Mouse (Mus musculus): ENCODE data around the gene Bves.

Bves gene

DNA sequence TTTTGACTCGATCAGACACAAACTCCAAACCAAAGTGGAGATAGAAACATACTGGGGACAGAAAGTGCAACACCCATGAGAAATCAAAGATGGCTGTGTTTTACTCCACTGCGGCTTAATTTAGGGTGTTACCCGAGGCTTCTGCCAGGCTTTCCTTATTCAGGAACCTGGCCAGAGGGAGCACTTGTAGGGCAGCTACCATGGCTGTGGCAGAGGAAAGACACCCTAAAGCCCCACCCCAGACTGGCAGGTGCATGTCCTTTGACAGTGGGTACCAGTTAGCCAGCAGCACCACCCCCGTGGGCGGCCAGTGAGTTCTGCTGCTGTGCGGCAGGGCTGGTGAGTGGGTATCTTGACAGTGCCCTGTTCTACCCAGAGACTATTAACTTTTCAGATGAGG is 20.5 kb downstream of the Bves start:
- DNase-seq = no peak

DNA sequence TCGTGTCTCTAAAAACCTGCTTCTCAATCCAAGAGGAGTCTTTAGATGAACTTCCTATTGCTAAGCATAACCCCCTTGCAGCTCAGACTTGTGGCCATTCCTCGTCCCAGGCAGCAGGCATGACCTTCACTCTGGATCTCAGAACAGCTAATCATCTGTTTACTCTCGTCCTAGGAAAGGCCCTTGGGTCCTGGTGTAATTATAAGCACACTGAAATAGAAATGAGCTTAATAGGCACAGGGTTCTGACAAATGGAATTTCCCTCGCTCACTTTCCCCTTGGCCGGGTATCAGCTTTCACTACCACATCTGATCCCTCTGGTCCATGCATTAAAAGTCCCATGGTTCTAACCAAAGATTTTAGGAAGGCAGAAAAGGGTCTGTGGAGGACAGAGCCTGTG is 27.8 kb downstream of the Bves start:
- no peak for DNase-seq

DNA sequence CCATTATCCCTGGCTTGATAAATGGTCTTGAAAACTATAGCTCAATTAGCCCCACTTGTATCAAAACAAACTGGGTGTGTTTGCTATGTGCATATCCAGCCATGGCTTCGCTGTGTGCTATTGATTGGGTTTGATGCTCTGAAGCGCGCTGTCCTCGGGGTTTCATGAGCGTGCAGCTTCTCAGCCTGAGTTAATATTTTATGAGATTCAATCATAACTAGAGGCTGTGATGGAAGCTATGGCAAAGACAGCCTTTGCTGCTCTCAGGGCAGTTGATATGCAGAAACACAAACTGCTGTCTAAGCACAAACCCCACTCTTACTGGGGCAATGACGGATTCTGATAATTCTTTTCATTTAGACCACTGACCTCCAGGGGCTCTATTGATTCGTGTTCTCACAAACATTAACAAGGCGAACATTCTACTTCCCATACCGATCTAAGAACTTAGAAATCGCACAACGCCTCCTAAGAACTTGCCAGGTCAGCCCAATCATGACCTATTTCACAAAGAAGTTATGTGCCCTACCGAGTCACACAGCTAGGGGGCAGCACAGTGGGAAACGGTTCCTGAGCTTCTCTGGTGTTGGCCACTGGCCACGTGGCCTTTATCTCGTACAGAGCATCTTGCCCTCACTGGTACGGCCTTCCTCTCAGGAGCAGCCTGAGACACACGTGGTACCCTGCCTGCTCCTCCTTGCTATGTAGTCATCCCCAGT is 31.6 kb downstream of the Bves start:
- no peak for DNase-seq

DNA sequence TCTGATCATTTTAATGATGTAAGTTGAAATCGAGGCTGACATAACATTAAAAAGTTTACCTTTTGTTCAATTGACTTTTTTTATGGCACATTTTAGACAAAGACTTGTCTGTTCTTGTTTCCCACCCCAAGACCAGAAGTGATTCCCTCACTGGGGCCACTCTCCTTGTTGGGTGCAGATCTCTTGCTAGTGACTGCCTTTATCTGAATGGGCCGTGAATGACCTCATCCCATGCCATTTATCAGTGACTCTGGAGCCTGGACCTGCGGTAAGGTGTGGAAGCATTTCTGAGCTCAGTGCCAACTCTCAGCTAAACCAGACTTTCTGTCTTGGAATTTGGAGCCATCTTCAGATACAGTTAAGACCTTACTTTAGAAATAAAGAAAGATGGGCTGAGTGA is 34.1 kb downstream of the Bves start:
- no peak for DNase-seq

DNA sequence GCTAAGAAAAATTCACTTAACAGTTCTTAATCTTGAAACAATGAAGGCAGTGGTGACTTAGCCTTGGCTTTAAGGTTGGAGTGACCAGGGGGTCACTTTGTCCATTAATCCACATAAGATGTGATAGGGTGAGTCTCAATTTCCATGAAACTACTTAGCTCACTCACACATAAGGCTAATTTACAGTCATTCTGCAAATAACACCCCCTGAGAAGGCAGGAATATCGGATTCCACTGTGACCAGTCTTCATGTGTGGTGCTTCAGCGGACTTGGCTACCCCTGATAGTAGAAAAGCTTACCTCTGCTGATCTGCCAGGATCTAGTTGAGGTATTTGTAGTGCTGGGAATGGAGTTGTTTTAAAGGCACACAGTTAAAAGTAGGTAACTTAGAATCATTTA is 35.0 kb downstream of the Bves start:
- no peak for DNase-seq

DNA sequence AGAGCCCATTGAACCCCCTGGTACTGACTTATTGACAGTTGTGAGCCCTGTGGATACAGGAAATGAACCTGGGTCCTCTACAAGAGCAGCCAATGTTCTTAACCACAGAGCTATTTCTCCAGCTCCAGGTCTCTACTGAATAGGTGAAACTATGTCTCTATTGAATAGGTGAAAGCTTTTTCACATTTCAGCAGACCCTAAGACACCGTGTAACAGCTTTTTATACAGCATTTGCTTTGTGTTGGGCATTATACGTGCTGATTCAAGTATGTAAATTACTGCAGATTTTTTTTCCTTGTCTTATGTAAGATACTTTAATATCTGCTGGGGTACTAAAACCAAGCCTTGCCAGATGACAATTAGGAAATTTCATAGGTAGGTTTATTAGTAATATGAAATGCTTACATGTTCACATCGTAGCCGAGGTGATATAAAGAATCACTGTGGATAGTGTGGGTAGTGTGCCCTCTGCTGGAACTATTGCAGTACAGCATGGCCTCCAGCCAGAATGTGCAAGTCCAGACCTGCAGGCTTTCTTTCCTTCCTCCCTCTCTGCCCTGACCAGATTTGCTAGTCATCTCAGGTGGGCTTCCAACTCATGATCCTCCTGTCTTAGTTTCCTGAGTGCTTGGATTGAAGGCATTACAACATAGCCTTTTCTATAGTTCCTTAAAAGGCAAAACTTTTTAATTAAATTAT is 37.6 kb downstream of the Bves start:
- DNase-seq = peak; percentile 40

DNA sequence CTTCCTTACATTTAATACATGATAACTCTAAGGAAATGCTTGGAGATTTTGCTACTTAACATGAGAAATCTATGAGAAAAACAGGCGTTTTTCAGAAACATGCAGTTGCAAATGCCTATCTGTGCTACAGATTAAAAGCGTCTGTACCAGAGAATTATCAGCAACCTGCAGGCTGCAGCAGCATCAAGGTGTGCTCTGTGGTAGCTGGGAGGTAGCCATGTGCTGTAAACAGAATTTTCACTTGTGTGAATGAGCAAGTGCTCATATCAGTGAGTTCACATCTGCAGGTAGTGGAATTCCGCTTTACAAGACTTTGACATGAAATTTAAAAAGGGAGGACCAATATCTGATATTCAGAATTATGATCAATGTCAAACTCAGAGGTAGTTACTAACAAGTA is 42.7 kb downstream of the Bves start:
- no peak for DNase-seq

DNA sequence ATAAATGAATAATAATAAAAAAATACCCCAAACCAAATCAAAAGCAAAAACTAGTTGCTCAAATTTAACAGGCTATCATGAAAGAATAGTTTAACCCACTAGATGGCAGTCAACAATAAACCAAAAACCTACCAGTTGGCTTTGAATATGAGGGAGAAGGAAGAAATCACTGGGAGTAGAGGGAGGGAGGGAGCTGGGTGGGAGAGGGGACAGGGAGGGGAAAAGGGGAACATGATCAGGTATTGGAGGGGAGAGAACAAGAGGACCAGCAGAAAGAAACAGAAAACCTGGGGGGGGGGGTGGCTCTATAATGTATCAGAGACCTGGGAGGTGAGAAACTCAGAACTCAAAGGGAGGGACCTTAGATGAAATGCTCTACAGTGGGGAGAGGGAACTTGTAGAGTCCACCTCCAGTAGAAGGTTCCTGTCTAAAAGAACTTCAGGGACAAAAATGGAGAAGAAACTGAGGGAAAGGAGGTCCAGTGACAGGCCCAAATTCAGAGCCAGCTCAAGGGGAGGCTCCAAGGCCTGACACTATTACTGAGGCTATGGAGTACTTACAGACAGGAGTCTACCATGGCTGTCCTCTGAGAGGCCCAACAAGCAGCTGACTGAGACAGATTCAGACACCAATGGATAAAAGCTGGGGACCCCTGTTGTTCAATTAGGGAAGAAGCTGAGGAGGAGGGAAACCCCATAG is 46.5 kb downstream of the Bves start:
- no peak for DNase-seq

DNA sequence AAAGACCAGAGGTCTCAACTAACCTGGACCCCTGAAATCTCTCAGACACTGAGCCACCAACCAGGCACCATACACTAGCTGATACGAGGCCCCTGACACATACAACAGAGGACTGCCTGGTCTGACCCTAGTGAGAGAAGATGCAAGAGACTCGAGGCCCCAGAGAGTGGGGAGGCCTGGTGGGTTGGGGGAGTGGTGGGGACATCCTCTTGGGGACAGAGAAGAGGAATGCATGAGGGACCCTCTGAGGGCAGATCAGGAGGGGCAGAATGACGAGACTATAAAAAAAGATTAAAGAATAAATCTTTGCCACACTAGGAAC is 47.0 kb downstream of the Bves start:
- DNase-seq = no peak

DNA sequence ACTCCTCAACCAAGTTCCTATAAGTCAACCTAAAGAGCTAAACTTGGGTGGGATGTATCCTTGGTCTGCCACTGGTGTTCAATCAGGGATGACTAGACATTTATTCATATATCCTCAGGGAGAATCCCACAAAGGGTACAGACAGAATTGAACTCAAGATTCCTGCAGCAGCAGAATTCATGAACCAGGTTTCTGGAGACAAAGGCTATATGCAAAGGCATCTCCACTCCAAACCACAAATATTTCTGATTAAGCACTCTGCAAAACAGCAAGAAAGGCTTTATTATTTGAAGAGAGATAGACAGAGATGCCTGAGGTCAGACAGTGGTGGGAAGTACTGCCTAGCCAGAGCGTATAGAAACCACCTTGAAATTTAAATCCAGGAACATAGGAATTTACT is 62.6 kb downstream of the Bves start:
- no peak for DNase-seq

DNA sequence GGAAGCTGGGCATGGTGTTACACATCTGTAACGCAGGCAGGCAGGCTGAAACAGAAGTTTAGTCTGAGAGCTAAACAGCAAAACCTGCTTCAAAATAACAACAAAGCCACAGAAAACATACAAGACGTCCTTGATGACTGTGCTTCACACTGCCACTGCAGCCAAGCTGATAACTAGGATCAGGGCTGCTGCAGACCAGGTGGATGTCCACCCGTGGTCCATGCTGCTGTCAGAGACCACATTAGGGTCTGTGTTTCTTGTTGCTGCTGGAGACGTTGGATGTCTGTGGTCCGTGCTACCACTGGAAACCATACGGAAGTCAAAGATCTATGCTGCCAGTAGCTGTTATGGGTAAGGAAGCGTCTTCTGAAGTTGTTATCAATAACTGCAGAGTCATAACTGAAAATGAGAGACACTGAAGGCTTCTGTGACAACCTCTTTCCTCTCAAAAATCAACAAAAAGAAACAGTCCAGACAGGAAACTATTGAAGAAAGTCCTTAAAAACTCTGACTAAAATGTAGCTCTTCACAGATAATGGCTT is 64.2 kb downstream of the Bves start:
- no peak for DNase-seq

DNA sequence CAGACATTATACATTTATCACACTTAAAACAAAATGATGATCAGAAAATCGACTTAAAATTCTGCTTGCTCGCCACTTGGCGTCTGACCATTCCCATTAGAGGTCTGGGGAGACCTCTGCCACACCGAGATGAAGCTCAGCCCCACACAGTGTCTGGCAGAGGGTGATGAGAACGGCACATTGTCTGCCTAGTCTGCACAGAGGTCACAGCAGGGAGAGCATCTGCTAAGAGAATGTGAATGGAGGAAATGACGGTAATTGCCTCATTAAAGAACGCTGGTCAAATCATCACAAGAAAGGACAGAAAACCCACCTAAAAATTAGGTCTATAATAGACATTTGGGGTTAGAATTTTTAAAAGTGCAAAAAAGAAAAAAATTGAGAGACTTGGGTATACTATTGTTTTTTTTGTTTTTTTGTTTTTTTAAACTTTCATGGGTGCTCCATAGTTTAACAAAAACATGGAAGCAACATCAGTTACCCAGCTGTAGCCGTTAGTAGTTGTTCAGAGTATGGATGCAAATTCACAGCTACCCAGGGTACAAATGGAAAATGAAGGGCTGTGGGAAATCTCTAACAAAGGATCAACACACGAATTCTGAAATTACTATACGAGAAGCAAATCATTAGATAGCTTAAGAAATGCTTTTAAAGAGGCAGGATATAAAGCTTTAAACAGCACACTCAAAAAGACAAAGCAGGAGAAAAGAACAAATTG is 75.2 kb downstream of the Bves start:
- no peak for DNase-seq

DNA sequence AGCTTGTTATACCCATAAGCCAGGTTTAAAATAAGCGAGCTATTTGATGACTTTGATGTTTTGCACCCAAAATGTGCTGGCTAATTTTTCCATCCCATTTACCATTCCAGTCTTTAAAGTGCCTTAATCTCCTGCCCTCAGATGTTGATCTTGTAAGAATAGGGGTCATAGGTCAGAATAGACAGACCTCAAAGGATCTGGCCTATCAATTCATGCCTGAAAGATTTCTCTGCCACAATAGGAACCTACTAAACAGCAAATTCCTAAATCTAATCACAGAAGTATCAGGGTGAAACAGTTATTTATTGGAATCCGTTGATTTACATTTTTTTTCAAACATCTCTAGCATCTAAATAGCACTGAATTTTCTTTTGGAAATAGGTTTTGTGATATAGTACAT is 76.2 kb downstream of the Bves start:
- no peak for DNase-seq

DNA sequence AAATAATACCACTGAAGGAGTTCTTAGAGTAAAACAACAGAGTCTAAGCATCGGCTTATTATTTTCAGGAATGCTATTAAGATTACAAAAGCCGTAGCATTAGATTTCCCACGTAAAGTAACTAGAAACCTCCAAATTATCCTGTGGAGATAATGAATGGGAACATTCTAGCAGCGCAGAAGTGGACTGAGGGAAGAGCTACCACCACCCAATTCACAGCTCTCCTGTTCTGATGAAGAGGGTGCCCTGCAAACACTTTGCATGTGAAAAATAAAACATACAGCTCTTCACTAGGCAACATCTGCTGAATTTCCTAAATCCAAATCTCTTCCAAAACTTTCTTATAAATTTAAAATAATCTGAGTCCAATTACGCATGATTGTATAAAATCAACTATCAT is 76.6 kb downstream of the Bves start:
- DNase-seq = no peak
